Mouse (Mus musculus) retina, postnatal 7 days (tissue): ENCODE measurements around the gene Dcun1d1.

Experiments
- DNase-seq: peaks from one replicate; pipeline ENCODE4 v3.0.0-alpha.2; 2012; ENCODE audit warnings: low read depth, low spot score

Dcun1d1 gene

DNA sequence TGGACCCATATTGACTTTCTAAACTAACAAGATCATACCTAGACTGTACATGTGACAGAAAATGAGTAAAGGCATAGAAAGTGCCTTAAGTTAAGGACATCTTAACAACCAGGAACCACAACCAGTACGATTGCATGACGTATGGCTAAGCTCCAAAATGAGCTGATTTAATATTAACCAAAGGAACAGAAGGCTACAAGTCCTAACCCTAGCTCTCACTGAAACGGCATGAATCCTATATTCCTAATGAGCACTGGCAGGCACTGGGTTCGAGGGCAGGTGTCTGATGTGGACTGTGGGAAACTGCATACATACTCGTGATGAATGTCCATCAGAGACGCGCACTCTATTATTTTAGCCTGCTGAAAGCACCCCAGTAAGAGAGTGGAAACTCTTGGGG, 5.9 kb downstream of the Dcun1d1 start:
- no peak for DNase-seq

DNA sequence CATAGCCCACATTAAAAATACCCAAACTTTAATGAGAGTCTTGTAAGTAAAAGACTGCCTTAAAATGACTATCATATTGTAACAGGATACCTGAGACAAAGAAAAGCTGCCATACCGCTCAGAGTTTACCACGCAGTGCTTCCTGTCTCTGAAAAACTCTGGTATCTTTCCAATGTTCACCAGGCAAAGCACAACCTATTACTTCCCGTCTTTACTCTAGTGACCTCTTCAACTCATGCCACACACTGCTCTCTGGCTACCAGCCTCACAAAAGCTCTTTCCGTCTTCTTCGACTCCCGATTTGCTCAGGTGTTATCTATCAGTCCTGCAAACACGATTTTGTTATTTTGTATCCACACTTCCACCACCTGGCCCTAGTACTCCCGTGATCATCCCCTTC, 7.4 kb downstream of the Dcun1d1 start:
- no peak for DNase-seq

DNA sequence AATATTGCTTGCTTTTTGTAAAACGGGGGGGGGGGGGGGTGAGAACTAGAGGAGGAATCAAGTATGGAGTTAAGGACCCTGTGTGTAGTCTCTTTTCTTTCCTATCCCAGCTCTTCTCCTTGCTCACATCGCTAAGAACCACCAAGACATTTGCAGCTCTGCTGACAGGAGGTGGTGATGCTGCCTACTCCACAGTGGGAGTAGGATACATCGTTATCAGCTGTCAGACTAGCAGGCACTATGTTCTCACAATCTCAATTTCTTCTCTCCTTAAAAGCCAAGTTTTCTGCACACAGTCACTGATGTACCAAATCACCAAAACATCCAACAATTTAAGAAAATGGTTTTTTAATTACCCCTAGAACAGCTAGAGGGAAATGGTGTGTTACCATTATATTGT, 7.8 kb downstream of the Dcun1d1 start:
- DNase-seq = no peak

DNA sequence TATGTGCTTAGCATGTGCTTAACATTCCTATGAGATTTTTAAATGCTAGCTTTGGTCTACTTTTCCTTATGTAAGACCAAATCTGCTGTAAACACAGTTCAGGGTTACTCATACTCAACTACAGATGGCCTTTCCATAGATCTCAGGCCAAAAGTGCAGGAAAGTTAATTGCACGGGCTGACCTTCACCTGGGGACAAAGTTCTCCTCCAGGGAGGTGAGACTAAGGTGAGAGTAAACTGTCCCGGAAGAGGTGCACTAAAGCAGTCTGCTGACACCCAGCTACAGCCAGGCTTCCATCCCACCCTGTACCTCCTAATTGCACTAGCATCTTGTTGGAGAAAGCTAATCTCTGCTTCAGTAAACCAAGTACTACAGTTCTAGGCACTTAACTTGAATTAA, 11.4 kb downstream of the Dcun1d1 start:
- no peak for DNase-seq

DNA sequence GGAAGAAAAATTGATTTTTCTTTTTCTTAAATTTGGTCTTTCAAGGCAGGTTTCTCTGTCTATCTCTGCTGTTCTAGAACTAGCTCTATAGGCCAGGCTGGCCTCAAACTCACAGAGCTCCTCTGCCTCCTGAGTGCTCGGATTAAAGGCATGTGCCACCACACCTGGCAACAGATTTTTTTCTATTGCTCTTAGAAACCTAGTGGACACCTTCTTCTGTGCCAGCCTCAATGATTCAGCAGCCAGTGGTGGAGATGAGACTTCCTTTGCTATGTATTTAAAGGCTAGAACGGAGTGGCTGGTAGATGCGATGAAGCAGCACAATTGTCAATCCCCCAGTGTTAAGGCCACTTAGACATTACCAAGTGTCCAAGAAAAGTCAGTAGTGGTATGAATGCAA, 13.2 kb downstream of the Dcun1d1 start:
- DNase-seq = no peak

DNA sequence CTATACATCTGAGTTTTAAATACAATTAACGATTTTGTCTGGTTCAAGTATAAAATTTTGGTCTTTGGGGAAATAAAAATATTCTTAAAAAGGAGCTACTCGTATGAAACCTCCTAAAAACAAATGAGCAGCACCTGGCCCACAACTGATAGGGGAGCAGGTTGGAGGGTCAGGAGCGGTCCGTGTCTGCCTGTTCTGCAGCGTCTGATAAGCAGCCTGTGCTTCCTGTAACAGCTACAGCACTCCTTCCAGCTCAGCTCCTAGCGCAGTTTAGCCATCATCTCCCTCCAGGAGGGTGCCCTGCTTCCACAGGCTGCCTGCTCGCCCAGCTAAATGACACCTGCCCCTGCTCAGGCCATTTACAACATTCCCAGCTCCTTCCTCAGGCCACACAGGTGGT, 13.8 kb downstream of the Dcun1d1 start:
- no peak for DNase-seq

DNA sequence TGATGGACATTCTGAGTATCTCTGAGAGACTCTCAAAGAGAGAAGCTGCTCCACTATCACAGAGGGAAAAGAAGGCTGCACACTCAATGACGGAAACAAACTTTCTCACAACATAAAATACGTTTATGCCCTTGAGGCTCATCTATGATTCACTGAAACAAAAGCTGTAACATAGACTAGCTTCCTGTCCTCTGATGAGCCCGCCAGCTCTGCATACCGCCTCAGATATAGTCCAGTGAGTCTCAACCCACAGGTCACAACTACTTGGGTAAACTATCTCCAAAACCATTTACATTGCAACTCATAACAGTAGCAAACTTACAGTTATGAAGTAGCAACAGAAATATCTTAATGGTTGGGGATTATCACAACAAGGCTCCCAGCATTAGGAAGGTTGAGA, 14.7 kb downstream of the Dcun1d1 start:
- DNase-seq = no peak

DNA sequence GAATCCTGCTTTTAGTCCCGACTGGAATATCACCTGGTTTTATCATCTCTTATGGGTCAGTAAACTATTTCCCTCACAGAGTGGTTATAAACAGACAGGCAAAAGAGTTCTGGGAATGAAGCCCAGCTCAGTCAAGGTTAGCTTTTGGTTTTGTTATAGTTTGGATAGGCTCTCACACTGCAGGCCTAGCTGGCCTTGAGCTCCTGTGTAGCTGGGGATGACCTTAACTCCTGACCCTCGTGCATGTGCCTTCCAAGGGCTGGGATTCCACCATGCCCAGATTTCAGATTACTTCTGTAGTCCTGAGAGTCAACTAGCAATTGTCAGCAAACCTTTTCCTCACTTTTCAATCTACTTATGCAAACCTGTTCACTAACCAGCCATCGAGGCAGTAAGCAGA, 19.0 kb downstream of the Dcun1d1 start:
- DNase-seq = no peak

DNA sequence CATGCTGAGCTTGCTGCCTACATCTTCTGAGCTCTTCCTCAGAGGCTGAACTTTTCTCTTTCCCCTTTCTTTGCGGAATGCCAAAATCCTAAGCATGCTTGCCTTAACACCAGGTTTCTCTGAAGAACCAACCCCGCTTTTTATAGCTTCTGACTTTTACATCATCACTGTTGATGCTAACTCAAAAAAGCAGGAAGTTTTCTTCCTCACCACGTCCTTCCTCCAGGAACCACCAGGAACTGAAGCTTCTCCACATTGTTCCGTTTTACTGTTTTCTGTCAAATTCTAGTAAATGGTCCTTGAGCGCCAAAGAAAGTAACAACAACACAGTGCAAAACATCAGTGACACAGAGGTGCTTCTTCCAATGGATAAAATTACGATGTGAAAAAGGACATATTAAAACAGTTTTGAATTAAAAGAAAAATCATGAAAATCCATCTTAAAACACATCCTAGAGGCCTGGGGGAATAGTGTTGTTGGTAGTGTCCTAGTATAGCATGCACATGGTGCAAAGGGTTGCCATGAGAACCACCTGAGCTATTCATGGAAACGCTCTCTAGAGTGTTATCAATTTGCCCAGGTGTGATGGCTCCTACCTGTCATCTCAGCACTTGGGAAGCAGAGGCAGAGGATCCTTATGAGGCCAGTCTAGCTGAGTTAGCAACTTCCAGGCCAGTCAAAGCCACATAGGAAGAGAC, 28.1 kb downstream of the Dcun1d1 start:
- no peak for DNase-seq

DNA sequence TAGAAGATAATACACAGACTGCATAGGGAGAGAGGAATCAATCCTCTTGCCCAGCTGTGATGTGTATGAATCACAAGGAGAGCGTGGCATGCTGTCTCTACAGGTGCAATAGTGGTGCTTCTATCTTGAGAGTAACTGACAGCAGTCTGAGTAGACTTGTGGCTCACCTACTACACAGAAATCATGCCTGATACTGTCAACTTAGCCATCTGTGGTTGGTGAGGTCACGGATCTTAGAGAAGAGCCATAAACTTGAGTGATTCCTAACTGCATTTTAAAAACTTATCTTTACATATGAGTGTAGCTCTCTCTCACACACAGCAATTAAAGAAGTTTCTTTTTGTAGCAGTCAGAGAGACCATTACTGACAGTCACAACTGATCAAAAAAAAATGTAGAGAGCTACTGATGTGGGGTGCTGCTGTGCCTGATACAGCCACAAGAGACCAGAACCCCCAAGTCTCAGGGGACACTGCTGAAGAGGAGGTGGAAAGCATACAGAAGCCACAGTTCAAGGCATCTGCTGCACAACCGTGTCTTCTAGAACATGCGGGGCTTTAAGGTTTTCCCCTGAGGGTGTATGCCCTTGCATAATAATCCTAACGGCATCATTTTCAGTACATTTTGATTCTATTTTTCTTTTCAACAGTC, 36.6 kb downstream of the Dcun1d1 start:
- DNase-seq = no peak

DNA sequence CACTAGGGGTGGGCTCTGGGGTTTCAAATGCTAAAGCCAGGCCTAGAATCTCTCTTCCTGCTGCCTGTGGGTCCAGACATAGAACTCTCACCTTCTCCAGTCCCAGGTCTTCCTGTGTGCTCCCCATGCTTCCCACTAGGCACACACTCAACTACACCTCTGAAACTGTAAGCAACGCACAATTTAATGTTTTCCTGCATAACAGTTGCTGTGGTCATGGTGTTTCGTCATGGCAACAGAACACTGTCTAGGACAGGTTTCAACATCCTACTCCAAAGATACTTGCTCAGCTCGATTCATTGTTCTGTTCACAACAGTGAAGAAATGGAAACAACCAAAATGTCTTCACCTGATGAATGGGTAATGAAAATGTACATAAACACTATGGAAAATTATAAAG, 38.1 kb downstream of the Dcun1d1 start:
- DNase-seq = no peak

DNA sequence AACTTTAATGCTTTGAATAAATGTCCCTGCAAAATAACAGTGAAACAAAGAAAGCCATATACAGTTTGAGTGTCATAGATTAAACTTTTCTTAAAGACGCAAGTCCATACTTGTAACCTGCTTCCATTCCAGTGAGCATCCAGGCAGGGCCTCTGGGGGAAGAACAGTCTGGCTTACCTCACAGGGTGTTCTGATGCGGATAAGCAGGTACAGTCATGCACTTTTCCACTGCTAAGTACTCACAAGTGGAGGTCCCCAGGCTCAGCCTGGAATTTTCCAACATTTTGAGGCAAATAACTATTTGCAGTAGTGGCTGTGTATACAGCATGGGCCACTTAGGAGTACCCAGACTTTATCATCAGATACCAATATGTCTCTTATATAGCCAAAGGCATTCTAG, 39.3 kb downstream of the Dcun1d1 start:
- DNase-seq = no peak

DNA sequence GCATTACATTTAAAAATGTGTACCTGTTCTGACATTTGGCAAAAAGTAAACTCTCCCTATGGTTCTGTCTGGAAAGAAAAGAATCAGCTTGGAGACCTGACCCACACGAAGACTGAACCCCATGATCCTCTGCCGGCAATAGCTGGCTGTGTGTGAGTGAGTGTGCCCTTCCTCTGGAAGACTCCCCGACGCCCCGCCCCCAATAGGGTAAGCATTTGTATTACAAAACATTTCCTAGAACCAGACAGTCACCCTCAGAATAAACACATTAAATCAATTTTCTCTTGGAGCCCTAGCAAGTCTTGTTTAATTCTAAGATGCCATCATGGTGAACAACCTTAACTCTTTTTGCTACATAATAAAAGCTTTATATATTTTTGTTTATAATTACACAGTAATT, 44.1 kb downstream of the Dcun1d1 start:
- DNase-seq = no peak

DNA sequence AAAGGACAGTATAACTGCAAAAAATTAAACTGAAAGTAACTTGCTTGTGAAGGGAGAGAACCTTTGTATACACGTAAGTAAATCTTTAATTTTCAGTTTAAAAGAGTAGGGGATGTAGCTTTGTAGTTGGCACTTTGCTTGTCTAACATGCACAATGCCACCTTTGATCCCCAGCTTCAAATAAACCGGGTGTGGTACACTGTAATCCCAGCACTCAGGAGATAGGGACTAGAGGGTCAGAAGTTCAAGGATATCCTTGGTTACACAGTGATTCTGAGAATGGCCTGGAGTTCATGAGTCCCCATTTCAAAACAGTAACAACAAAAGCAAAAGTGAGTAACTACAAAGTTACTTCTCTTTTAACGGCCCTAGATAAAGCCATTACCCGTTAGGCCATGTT, 46.1 kb downstream of the Dcun1d1 start:
- no peak for DNase-seq

DNA sequence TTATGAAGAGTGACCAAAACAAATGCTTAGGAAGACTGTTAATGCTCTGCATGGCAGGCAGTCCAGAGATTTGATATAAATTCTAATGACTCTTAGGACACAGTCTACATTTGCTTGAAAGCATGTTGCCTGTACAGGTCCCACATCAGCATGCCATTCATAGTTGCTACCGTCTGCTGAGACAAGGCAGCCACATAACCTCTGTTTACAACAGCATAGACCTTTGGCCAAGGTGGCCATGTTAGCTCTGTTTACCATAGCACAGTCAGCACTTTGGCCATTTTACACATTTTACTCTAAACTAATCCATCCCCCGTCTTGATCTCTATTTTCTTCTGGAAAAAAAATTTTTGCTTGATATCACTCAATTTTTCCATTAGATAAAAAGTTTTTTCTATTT, 47.7 kb downstream of the Dcun1d1 start:
- no peak for DNase-seq

DNA sequence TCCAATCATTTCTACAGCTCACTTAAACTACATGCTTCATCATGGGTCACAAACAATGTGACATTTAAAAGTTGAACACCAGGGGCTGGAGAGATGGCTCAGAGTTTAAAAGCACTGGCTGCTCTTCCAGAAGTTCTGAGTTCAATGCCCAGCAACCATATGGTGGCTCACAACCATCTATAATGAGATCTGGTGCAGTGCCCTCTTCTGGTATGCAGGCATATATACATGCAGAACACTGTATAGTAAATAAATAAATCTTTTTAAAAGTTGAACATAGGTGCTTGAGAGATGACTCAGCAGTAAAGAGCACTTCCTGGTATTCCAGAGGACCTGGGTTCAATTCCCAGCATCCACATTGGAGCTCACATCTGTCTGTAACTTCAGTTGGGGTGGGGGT, 54.0 kb downstream of the Dcun1d1 start:
- DNase-seq = no peak

DNA sequence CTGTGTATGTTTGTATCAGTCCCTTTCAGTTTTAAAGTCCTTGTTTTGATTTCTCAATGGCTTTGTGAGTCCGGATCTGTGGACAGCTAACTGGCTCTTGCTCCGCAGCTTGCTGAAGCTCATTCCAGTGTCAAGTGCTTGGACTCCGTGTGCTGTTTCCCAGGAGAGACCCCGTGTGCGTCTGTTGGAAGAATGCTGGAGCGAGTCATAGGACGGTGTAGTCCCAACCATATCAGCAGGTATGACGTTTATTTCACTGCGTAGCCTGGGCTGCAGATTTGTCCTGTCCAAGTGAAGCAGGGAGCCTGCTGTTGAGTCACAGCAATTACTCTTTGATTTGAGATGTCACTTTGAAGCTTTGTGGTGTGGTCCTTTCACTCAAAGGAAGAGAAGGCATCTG, 87.9 kb downstream of the Dcun1d1 start:
- DNase-seq = no peak
